Mouse (Mus musculus) cerebellum, postnatal 25 days (tissue): Measurements from ENCODE around the gene Stn1.

Source experiments
- DNase-seq, 2 experiments: peaks; one replicate each; pipeline ENCODE4 v3.0.0; 2021; ENCODE audit warnings: mixed read lengths in 2 of 2

The Stn1 gene

GRCm38 (mm10) chr19:47468750-47469149 is 68.6 kb downstream of the Stn1 start:
- DNase-seq = peak in 1 of 2 experiments; percentile 37

GRCm38 (mm10) chr19:47466775-47467174 is 70.5 kb downstream of the Stn1 start:
- no peak for DNase-seq

- DNase-seq = no peak
Observed at GRCm38 (mm10) chr19:47465467-47465866, 71.8 kb downstream of the Stn1 start.

GRCm38 (mm10) chr19:47464304-47465241 is 72.7 kb downstream of the Stn1 start, which contains the start of gene Sh3pxd2a:
TSS of gene Sh3pxd2a (minus strand) at chr19:47464401.
- DNase-seq = peak in 1 of 2 experiments; percentile 14

- peak; percentile 57 to 77 for DNase-seq
Observed at GRCm38 (mm10) chr19:47463636-47464303, 73.5 kb downstream of the Stn1 start.

- no peak for DNase-seq
Observed at GRCm38 (mm10) chr19:47463206-47463605, 74.1 kb downstream of the Stn1 start.

- no peak for DNase-seq
Observed at GRCm38 (mm10) chr19:47462725-47463124, 74.6 kb downstream of the Stn1 start.

- DNase-seq = no peak
Observed at GRCm38 (mm10) chr19:47461838-47462237, 75.5 kb downstream of the Stn1 start.

GRCm38 (mm10) chr19:47461386-47461785 is 75.9 kb downstream of the Stn1 start:
- DNase-seq = no peak

- no peak for DNase-seq
Observed at GRCm38 (mm10) chr19:47460120-47460960, 77.0 kb downstream of the Stn1 start.

- no peak for DNase-seq
Observed at GRCm38 (mm10) chr19:47459214-47459613, 78.1 kb downstream of the Stn1 start.

GRCm38 (mm10) chr19:47458504-47459161 is 78.7 kb downstream of the Stn1 start:
- no peak for DNase-seq

- no peak for DNase-seq
Observed at GRCm38 (mm10) chr19:47457711-47458503, 79.4 kb downstream of the Stn1 start.

GRCm38 (mm10) chr19:47456021-47456420 is 81.3 kb downstream of the Stn1 start:
- DNase-seq = no peak

- no peak for DNase-seq
Observed at GRCm38 (mm10) chr19:47455001-47455755, 82.1 kb downstream of the Stn1 start.

- no peak for DNase-seq
Observed at GRCm38 (mm10) chr19:47454167-47455000, 82.9 kb downstream of the Stn1 start.

- no peak for DNase-seq
Observed at GRCm38 (mm10) chr19:47453352-47453751, 84.0 kb downstream of the Stn1 start.

- DNase-seq = no peak
Observed at GRCm38 (mm10) chr19:47452682-47453081, 84.6 kb downstream of the Stn1 start.

- DNase-seq = no peak
Observed at GRCm38 (mm10) chr19:47452211-47452610, 85.1 kb downstream of the Stn1 start.
